Mouse (Mus musculus) R1 (cell line): ENCODE data around the gene Ext2.

Source experiments
- DNase-seq: peaks from one replicate; pipeline ENCODE4 v3.0.0-alpha.2; 2018; ENCODE audit warnings: low read depth, low spot score

The Ext2 gene

DNA sequence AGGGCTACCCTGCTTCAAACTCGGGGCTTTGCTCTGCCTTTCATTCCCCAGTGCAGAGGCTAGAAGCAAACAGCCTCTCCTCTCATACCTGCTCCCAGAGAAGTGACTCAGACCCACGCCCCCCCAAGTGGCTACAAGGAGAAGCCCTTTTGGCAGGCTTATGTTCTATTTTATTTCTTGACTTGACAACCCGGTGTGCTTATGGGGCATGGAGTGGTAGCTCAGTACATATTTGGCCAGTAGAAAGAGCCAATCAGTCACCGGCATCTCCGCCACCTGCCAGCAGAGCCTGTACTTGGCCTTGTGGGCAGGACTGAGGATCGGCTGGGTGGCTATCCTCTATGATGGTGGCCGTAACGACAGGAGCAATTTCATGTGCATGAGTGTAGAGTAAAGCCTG lies 85.2 kb downstream of the Ext2 start:
- DNase-seq, result no peak

GRCm38 (mm10) chr2:93732658-93733057 lies 89.7 kb downstream of the Ext2 start:
- no peak for DNase-seq

DNA sequence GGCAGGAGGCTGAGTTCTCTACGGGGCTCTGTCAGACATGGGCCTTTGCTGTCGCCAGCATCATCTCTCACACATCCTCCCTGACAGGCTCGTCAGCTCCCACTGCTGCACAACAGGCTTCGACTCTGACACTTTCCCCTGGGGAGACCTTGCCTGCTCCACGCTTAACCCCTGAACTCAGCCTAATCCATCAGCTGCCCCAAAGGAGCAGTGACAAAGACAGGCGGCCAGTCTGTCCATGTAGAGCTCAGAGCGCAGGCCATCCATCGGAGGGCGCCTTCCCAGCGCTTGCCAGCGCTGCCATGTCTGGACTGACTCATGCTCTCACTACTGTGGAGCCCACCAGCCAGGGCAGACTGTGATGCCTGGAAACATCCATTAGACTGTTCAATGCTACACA lies 92.8 kb downstream of the Ext2 start:
- DNase-seq, result no peak

DNA sequence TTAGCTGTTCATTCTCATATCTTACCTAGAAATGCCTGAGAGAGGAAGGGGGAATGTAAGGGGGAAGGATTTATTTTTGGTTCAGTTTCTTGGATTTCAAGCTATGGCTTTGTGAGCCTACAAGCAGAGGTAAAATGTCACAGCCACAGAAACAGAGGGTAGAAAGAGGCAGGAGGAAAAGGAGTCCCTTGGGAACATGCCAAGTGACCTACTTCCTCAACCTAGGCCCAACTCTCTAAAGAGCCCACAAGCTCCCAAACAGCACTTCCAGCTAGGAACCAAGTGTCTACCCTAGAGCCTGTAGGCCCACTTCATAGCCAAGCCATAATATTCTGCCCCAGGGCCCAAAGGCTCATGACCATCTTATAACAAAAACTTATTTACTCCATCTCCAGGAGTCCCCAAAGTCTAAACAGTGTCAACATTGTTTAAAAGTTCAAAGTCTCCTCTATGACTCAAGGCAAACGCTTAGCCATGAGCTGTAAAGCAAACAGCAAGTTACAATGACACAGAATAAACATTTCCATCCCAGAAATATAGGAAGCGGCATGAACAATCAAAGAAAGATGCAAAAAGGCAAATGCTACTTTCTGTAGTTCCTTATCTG lies 99.1 kb downstream of the Ext2 start:
- DNase-seq, result no peak

DNA sequence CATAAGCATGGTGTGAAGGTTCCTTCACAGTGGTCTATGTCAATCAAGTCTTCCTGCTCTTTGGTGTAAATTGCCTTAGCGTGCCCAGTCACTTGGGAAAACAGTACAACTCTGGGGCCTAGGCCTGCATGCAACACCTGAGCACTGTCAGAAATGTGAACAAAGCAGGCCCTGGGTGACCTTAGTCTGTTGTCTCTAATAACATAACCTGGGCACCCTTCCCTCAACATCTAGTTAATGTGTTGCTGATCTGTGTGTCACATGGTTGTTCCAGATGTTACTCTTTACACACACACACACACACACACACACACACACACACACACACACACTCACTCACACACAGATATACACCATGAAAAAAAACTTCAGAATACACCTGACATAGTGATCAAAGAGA lies 101.4 kb downstream of the Ext2 start:
- no peak for DNase-seq

GRCm38 (mm10) chr2:93719792-93720675 lies 102.3 kb downstream of the Ext2 start:
- DNase-seq, result no peak

DNA sequence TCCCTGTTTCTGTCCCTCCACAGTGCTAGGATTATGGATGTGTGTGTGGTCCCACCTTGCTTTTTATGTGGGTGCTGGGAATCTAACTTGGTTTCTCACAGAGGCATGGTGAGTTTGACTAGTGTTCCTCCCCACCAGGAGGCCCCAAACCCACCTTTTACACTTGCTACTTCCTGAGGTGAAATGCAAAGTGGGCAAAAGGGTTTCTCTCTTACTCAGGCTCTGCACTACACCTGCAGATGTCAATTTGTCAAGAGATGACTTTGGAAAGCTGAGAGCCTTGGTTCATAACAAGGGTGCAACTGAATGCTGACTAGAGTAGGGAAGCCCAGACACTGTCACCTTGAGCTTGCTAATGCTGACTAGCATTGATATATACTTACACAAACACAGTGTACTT lies 109.1 kb downstream of the Ext2 start:
- no peak for DNase-seq

- no peak for DNase-seq
Observed at GRCm38 (mm10) chr2:93711460-93711859, 110.9 kb downstream of the Ext2 start.

DNA sequence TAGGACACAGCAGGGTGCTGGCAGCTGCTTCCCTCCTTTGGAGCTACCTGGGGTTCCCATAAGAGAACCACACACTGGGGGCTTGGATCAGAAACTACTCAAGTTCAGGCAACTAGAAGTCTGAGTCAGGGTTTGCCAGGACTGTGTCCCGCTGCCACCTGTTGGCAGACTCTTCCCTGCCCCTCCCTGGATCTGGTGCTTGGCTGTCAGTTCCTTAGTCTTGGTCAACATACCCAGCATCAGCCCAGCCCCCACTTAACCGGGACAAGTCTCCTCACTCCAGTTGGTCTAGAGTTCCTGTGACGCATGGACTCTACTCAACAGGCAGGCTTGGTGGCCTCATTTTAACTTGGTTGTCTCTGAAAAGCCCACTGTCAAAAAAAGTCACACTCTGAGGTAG lies 112.7 kb downstream of the Ext2 start:
- no peak for DNase-seq

DNA sequence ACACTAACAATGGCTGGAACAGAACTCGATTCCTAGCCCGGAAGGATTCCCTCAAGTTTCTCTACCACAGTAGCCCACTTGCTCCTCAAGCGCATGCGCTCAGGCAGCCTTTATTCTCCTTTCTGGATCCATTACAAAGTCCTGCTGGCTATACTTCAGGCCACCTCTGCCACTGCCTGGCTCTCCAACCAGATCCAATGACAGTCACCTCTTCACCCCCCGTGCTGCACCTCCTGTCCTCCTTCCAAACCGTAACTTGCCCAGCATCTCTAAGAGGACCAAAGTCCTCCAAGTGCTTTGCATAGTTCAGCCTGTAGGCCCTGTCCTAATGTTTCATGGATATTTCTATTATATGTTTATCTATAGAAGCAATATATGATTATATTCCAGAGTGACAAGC lies 113.1 kb downstream of the Ext2 start:
- DNase-seq, result no peak

GRCm38 (mm10) chr2:93706825-93707224 lies 115.5 kb downstream of the Ext2 start:
- DNase-seq, result no peak

DNA sequence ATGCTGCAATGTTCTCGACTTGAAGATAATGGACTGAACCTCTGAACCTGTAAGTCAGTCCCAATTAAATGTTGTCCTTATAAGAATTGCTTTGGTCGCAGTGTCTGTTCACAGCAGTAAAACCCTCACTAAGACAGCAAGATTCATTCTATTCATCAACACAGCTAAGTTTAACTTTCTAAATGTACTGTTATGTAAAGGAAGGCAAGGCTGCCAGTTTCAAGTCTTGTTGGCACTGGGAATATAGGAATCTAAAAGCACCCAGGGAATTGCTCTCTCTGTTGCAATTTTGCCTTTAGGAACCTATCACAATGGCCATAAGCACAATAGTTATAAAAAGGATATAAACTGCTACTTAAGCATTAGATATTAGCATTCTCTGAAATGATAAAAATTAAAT lies 116.0 kb downstream of the Ext2 start:
- no peak for DNase-seq

GRCm38 (mm10) chr2:93704195-93704594 lies 118.2 kb downstream of the Ext2 start:
- no peak for DNase-seq

- DNase-seq, result no peak
Observed at GRCm38 (mm10) chr2:93702936-93703926, 119.1 kb downstream of the Ext2 start.

DNA sequence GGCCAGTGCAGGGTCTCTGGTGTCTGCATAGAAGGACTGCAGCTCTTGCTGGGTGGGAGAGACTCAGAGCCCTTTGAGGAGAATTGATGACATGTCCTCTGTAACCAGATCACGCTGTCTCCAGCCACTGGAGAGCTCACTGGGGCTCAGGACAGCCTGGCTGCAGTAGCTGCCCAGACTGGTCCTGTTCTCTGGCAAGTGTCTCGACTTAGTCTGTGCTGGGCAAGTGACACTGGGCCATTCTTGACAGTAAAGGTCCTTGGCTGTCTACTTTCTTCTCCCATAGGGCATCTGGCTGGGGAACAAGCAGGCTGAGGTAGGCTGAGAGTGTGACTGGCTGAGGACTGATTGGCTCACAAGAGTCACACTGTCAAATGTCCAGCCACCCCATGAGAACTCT lies 123.0 kb downstream of the Ext2 start:
- no peak for DNase-seq

GRCm38 (mm10) chr2:93696181-93696641 lies 126.2 kb downstream of the Ext2 start:
- peak; percentile 51 for DNase-seq

- no peak for DNase-seq
Observed at GRCm38 (mm10) chr2:93693101-93693500, 129.3 kb downstream of the Ext2 start.

DNA sequence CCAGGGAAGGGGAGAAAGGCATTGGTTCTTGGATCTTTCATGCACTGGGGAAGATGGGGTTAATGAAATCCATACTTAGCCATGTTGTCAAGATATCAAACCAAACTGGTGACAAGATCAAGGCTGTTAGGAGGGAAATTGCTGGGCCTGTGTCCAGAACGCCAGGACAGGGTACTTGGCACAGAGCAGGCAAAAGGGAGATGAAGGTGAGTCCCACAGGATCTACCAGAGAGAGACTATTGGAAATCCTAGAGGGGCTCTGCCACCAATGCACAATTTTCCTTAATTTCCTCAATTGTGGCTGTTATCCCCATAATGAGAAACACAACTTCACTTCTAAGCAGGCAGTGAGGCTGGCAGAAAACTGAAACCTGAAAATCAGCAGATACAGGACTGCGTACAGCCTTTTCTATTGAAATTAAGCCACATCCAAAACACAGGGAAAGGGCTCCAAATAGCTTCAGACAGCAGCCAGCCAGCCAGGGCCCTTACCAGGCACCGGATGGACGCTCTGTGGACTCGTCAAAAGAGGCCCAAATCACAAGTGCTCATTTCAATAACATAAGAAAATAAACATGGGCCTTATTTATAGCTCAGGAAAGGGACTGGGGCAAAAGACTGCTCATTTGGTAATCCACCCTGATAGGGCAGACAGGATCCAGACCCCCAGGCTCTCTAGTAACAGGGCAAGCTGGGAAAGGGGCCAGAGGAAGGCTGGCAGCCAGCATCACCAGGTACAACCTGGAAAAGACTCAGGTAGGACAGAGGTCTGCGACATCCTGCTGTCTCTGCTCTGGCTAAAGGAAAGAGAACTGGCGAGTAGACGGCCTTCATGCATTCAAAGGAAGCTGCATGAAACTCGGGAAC lies 132.1 kb downstream of the Ext2 start:
- no peak for DNase-seq

- no peak for DNase-seq
Observed at GRCm38 (mm10) chr2:93683674-93684073, 138.7 kb downstream of the Ext2 start.

GRCm38 (mm10) chr2:93682601-93683202 lies 139.7 kb downstream of the Ext2 start:
- DNase-seq, result no peak

GRCm38 (mm10) chr2:93681321-93681720 lies 141.0 kb downstream of the Ext2 start:
- DNase-seq, result no peak
